Mouse (Mus musculus) hindbrain, postnatal 0 days (tissue): Measurements from ENCODE around the gene Wdr5b. TPM values are rescaled to one million over a fixed set of nuclear protein-coding genes. Genes with fewer than 3 reads are reported as not detected.

Source experiments
- ATAC-seq: fragments of 200-750 bp; cut with Nextera tagmentation; 2 replicates; pipeline ENCODE4 v1.8.0; 2017; ENCODE audit warnings: mild to moderate bottlenecking, moderate TSS enrichment, moderate library complexity
- DNase-seq: peaks from one replicate; pipeline ENCODE4 v3.0.0-alpha.2; 2015; ENCODE audit warnings: low spot score
- H3K27ac ChIP-seq: fragments of 300-500 bp; sonication (generic); 2 replicates; pipeline ENCODE4 v1.5.1; 2014; ENCODE audit warnings: mild to moderate bottlenecking
- H3K27me3 ChIP-seq: fragments of 300-500 bp; sonication (generic); 2 replicates; pipeline ENCODE4 v1.6.1; 2014; ENCODE audit warnings: low read length, mixed read lengths; ENCODE audit not compliant: insufficient read depth
- H3K36me3 ChIP-seq: fragments of 300-500 bp; sonication (generic); 2 replicates; pipeline ENCODE4 v1.6.1; 2014; ENCODE audit warnings: low read length, mixed read lengths; ENCODE audit not compliant: insufficient read depth
- H3K4me1 ChIP-seq: fragments of 300-500 bp; sonication (generic); 2 replicates; pipeline ENCODE4 v1.6.1; 2014; ENCODE audit warnings: antibody characterized with exemption, low read length, mixed read lengths; ENCODE audit not compliant: insufficient read depth
- H3K4me2 ChIP-seq: fragments of 300-500 bp; sonication (generic); 2 replicates; pipeline ENCODE4 v1.6.1; 2014; ENCODE audit warnings: low read depth, mild to moderate bottlenecking, low read length, moderate library complexity, mixed read lengths
- H3K4me3 ChIP-seq: fragments of 300-500 bp; sonication (generic); 2 replicates; pipeline ENCODE4 v1.5.1; 2014; ENCODE audit warnings: low read length
- H3K9ac ChIP-seq: fragments of 300-500 bp; sonication (generic); replicated peaks from 2 replicates; pipeline ENCODE4 v1.6.1; 2014; ENCODE audit warnings: mild to moderate bottlenecking, low read length, moderate library complexity, mixed read lengths
- H3K9me3 ChIP-seq: fragments of 300-500 bp; sonication (generic); 2 replicates; pipeline ENCODE4 v1.6.1; 2016; ENCODE audit warnings: low read length, mixed read lengths
- CTCF ChIP-seq: IDR thresholded peaks from 2 replicates; pipeline ENCODE4 v1.5.1; 2016; ENCODE audit warnings: antibody characterized with exemption, control low read depth, low read depth
- WGBS: fragments of 180-500 bp; shearing (Covaris S2); extraction: QIAGEN DNeasy Blood & Tissue Kit; methylation state at CpG from one replicate; pipeline ENCODE4 v1.1.7; 2014; 5-methylcytosine and 5-hydroxymethylcytosine counted together
- polyA plus RNA-seq: library from polyadenylated mRNA; unstranded; fragments of >200 nt; fragmentation: Nextera tagmentation; extraction: Ambion mirVana; gene quantifications from 2 replicates; pipeline ENCODE4 v1.2.1, GENCODE M21; 2015
- total RNA-seq: library from RNA; depleted of rRNA; stranded (reverse); fragments of >200 nt; gene quantifications from 2 replicates; pipeline ENCODE4 v1.2.3, GENCODE M21; 2014

The Wdr5b gene
- total and polyA plus RNA-seq, 2 experiments from 2014 or later: 4.9 to 6.1 TPM

GRCm38 (mm10) chr16:36041625-36042020 lies 633 bp downstream of the Wdr5b start:
- H3K9me3 ChIP-seq: no peaks in the 10 kb centered on the region
- ATAC-seq (no peak), DNase-seq (no peak)
- peaks cover 13% of the 10 kb centered on the region for H3K36me3 ChIP-seq
- peak overlapping the region; percentile 66 for H3K4me3 ChIP-seq
- peak overlapping the region; percentile 80 for H3K27ac ChIP-seq
- no peaks in the 10 kb centered on the region for H3K4me1 ChIP-seq
- H3K4me2 ChIP-seq: peak overlapping the region; percentile 80
- H3K9ac ChIP-seq: peak overlapping the region; percentile 65
- no peaks in the 10 kb centered on the region for H3K27me3 ChIP-seq
- TF ChIP-seq CTCF: no peak
- 32% methylated on average over 11 of the region's 11 CpGs for WGBS

GRCm38 (mm10) chr16:36043073-36043472 lies 2.1 kb downstream of the Wdr5b start:
- Histone ChIP-seq H3K4me1 (no peaks in the 10 kb centered on the region), H3K9ac (no peak overlapping the region), H3K27me3 (no peaks in the 10 kb centered on the region), H3K4me3 (no peak overlapping the region), H3K36me3 (peaks cover 16% of the 10 kb centered on the region), H3K9me3 (no peaks in the 10 kb centered on the region), H3K4me2 (no peak overlapping the region), H3K27ac (no peak overlapping the region)
- no peak for TF ChIP-seq CTCF
- WGBS: 85% methylated on average over 10 of the region's 10 CpGs
- ATAC-seq (no peak), DNase-seq (no peak)

DNA sequence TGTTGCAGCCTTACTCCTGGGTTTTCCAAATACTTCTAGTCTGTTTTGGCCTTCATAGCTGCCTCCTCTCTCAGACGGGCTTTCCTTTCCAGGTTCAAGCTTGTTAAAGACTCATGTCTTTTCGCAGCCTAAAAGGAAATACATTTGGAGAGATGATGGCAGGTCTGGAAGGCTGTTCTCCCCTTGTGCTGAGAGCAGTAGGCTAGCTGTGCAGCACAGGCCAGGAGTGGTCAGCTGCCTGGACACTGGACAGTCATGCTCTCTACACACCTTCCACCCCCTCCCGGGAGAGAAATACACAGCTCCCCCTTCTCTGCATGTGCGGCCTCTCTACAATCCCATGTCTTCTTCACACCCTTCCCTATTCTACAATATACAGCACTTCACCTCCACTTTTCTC lies 3.0 kb downstream of the Wdr5b start:
- Histone ChIP-seq H3K9ac (no peak overlapping the region), H3K4me2 (no peak overlapping the region), H3K4me1 (no peaks in the 10 kb centered on the region), H3K27ac (no peak overlapping the region), H3K36me3 (peaks cover 23% of the 10 kb centered on the region), H3K4me3 (no peak overlapping the region), H3K27me3 (no peaks in the 10 kb centered on the region), H3K9me3 (no peaks in the 10 kb centered on the region)
- TF ChIP-seq CTCF: no peak
- ATAC-seq (no peak), DNase-seq (no peak)
- WGBS: 87% methylated on average over 4 of the region's 4 CpGs

GRCm38 (mm10) chr16:36047538-36047937 lies 6.5 kb downstream of the Wdr5b start:
- Histone ChIP-seq H3K4me2 (no peak overlapping the region), H3K36me3 (peaks cover 41% of the 10 kb centered on the region)
- 90% methylated on average over 4 of the region's 4 CpGs for WGBS

DNA sequence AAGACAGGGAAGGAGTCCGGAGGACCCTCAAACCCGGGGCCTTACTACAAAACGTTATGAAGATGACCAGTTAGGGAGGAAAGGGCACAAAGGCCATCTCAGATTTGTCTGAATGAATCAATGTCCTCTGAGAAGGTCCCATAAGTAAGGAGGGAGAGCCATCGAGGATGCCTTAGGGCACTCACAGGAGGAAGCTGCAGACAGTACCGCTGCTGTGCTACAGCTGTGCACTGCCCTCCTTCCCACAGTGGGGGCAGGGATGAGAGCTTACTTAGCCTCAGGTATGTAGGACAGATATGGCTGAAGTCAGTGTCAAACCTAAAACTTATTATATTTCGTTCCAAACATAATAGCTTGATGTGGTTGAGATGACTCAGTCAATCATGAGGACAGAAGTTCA lies 10.5 kb downstream of the Wdr5b start:
- H3K27ac ChIP-seq: no peak overlapping the region
- WGBS: 88% methylated on average over 6 of the region's 6 CpGs
- no peak overlapping the region for H3K4me2 ChIP-seq
- H3K27me3 ChIP-seq: no peaks in the 10 kb centered on the region
- no peaks in the 10 kb centered on the region for H3K9me3 ChIP-seq
- H3K4me1 ChIP-seq: no peaks in the 10 kb centered on the region
- peaks cover 30% of the 10 kb centered on the region; the same call in 1 of the 2 replicates for H3K36me3 ChIP-seq
- DNase-seq (no peak), ATAC-seq (no peak)
- no peak overlapping the region for H3K9ac ChIP-seq
- no peak for TF ChIP-seq CTCF
- no peak overlapping the region for H3K4me3 ChIP-seq

More at GRCm38 (mm10) chr16:36047538-36047937, 6.5 kb downstream of the Wdr5b start:
- Histone ChIP-seq H3K27me3 (no peaks in the 10 kb centered on the region), H3K4me3 (no peak overlapping the region), H3K4me1 (no peaks in the 10 kb centered on the region), H3K9me3 (no peaks in the 10 kb centered on the region), H3K9ac (no peak overlapping the region), H3K27ac (no peak overlapping the region)
- ATAC-seq (no peak), DNase-seq (no peak)
- no peak for TF ChIP-seq CTCF

DNA sequence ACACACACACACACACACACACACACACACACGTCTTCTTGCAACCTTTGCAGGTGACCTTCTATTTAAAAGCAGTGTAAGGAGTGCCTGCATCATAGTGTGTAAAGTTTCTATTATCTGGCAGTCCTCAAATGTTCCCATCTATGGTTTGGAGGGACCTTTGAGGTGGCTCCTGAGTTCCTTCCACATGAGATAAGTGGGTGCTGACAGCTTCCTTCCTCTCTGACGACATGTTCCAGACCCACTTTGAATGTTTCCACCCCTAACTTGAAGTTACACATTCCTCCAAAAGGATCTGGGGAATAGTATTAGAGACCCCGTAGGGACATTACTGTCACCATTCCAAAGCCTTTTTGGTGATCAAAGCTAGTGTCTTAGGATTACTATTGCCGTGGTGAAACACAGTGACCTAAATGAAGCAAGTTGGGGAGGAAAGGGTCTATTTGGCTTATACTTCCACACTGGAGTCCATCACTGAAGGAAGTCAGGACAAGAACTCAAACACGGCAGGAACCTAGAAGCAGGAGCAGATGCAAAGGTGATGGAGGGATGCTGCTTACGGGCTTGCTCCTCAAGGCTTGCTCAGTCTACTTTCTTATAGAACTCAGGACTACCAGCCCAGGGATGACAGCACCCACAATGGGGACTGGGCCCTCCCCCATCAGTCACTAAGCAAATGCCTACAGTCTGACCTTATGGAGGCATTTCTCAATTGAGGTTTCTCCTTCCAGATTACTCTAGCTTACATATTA lies 12.7 kb downstream of the Wdr5b start:
- Histone ChIP-seq H3K27me3 (no peaks in the 10 kb centered on the region), H3K36me3 (peaks cover 20% of the 10 kb centered on the region; the same call in 1 of the 2 replicates), H3K4me2 (no peak overlapping the region), H3K27ac (no peak overlapping the region), H3K4me3 (no peak overlapping the region), H3K4me1 (no peaks in the 10 kb centered on the region), H3K9me3 (no peaks in the 10 kb centered on the region), H3K9ac (no peak overlapping the region)
- WGBS: 91% methylated on average over 6 of the region's 6 CpGs
- DNase-seq (no peak), ATAC-seq (no peak)
- TF ChIP-seq CTCF: no peak

DNA sequence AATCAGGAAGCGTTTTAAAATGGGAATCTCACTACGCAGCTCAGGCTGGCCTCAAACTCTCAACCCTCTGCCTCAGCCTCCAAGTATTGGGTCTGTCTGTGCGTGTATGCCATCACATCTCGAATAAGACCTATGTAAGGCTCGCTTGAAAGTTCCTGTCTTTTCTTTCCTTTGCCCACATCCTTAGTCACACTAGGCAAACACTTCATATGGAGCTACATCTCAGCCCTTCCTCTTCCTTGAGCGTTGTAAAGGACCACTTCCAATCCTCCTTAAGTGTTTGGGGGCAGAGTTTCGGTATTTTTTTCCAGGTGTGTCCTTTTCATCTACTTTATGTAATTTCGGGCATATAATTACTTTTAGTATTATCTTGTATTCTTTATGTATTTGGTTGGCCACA lies 13.9 kb downstream of the Wdr5b start:
- no peak for TF ChIP-seq CTCF
- peaks cover 9% of the 10 kb centered on the region; the same call in 1 of the 2 replicates for H3K36me3 ChIP-seq
- no peaks in the 10 kb centered on the region for H3K4me1 ChIP-seq
- H3K4me3 ChIP-seq: no peak overlapping the region
- H3K27ac ChIP-seq: no peak overlapping the region
- H3K27me3 ChIP-seq: no peaks in the 10 kb centered on the region
- WGBS: 97% methylated on average over 8 of the region's 8 CpGs
- no peak overlapping the region for H3K4me2 ChIP-seq
- H3K9me3 ChIP-seq: no peaks in the 10 kb centered on the region
- DNase-seq: no peak
- no peak for ATAC-seq
- no peak overlapping the region for H3K9ac ChIP-seq
